Mouse (Mus musculus) heart, embryonic 15.5 days (tissue): ENCODE measurements around the gene Atad1. TPM values are rescaled to one million over a fixed set of nuclear protein-coding genes. Genes with fewer than 3 reads are reported as not detected.

Experiments used
- ATAC-seq: fragments of 200-750 bp; cut with Nextera tagmentation; replicated peaks from 2 replicates; pipeline ENCODE4 v1.8.0; 2017; ENCODE audit warnings: low read depth, moderate TSS enrichment; ENCODE audit not compliant: insufficient number of reproducible peaks, insufficient read depth, low FRiP score
- H3K27ac ChIP-seq: fragments of 300-500 bp; sonication (generic); 2 replicates; pipeline ENCODE4 v1.5.1; 2015; ENCODE audit warnings: mild to moderate bottlenecking, inconsistent platforms
- H3K27me3 ChIP-seq: fragments of 300-500 bp; sonication (generic); 2 replicates; pipeline ENCODE4 v1.6.1; 2015; ENCODE audit warnings: inconsistent platforms
- H3K36me3 ChIP-seq: fragments of 300-500 bp; sonication (generic); 2 replicates; pipeline ENCODE4 v1.6.1; 2015; ENCODE audit warnings: mild to moderate bottlenecking, inconsistent platforms
- H3K4me1 ChIP-seq: fragments of 300-500 bp; sonication (generic); replicated peaks from 2 replicates; pipeline ENCODE4 v1.6.1; 2015; ENCODE audit warnings: inconsistent platforms
- H3K4me2 ChIP-seq: fragments of 300-500 bp; sonication (generic); 2 replicates; pipeline ENCODE4 v1.6.1; 2015; ENCODE audit warnings: inconsistent platforms, mild to moderate bottlenecking, moderate library complexity
- H3K4me3 ChIP-seq: fragments of 300-500 bp; sonication (generic); 2 replicates; pipeline ENCODE4 v1.5.1; 2015; ENCODE audit warnings: mild to moderate bottlenecking, inconsistent platforms
- H3K9ac ChIP-seq: fragments of 300-500 bp; sonication (generic); 2 replicates; pipeline ENCODE4 v1.6.1; 2015; ENCODE audit warnings: mild to moderate bottlenecking, inconsistent platforms
- H3K9me3 ChIP-seq: fragments of 300-500 bp; sonication (generic); replicated peaks from 2 replicates; pipeline ENCODE4 v1.6.1; 2016; ENCODE audit warnings: inconsistent platforms
- WGBS: fragments of 180-500 bp; shearing (Covaris S2); methylation state at CpG from one replicate; pipeline ENCODE4 v1.1.7; 2015; ENCODE audit warnings: mixed read lengths; 5-methylcytosine and 5-hydroxymethylcytosine counted together
- polyA plus RNA-seq: library from polyadenylated mRNA; unstranded; fragments of >200 nt; fragmentation: Nextera tagmentation; extraction: Ambion mirVana; gene quantifications from 2 replicates; pipeline ENCODE4 v1.2.1, GENCODE M21; 2015

Gene Atad1
- polyA plus RNA-seq, 1 experiment from 2014 or later = 56.9 TPM

DNA sequence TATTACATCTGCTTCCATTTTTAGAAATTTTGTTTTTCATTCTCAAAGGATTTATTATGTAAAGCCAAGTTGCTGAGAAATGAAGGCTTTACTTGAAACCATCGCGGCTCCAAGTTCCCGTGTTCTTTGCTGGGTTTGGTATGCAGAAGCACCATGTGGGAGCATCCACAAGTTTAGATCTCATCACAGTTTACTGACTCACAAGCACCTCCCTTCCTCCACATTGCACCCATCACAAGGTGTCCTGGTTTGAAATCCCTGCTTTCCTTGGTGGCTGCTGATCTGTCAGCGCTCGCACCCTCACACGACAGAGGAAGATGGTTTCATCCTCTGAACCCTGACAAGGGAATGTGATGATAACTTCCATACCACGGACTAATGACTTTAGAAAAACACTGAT lies 98.1 kb downstream of the Atad1 start:
- no peak for ATAC-seq
- no peaks in the 10 kb centered on the region for H3K9me3 ChIP-seq
- H3K4me2 ChIP-seq = no peak overlapping the region
- no peak overlapping the region for H3K9ac ChIP-seq
- H3K4me1 ChIP-seq = peaks cover 15% of the 10 kb centered on the region
- peaks cover 5% of the 10 kb centered on the region; the same call in 1 of the 2 replicates for H3K36me3 ChIP-seq
- no peaks in the 10 kb centered on the region for H3K27me3 ChIP-seq
- no peak overlapping the region for H3K27ac ChIP-seq
- no peak overlapping the region for H3K4me3 ChIP-seq
- 78% methylated on average over 7 of the region's 7 CpGs for WGBS

DNA sequence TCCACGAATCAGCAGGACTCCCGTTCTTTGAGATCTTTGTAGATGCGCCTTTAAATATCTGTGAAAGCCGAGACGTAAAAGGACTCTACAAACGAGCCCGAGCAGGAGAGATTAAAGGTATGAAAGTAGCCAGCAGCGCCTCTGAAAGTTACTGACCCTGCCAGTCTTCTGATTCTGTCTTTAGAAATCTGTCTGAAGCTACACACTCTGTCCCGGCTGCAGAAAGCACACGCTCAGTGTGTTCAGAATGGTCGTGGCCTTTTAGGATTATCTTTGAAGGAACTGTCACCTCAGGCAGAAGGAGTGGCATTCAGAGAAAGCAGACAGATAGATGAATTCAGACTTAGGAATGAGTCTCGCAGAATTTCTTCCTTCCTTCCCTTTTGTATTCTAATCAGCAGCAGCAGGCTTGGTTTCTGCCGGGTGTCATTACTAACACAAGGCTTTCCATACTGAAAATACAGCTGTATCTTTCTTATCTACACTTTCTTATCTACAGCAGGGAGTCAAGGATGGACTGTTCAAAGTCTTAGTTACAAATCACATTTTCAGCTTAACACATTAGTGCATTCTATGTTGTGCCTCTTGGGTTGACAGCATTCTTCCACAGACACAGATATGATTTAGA lies 101.2 kb downstream of the Atad1 start:
- no peaks in the 10 kb centered on the region for H3K9me3 ChIP-seq
- 26% methylated on average over 13 of the region's 13 CpGs for WGBS
- peaks cover 15% of the 10 kb centered on the region for H3K4me1 ChIP-seq
- no peak overlapping the region for H3K27ac ChIP-seq
- no peak for ATAC-seq
- no peak overlapping the region for H3K4me3 ChIP-seq
- no peak overlapping the region for H3K9ac ChIP-seq
- H3K4me2 ChIP-seq = peak overlapping the region; percentile 53
- no peaks in the 10 kb centered on the region for H3K27me3 ChIP-seq
- peaks cover 2% of the 10 kb centered on the region; the same call in 1 of the 2 replicates for H3K36me3 ChIP-seq

DNA sequence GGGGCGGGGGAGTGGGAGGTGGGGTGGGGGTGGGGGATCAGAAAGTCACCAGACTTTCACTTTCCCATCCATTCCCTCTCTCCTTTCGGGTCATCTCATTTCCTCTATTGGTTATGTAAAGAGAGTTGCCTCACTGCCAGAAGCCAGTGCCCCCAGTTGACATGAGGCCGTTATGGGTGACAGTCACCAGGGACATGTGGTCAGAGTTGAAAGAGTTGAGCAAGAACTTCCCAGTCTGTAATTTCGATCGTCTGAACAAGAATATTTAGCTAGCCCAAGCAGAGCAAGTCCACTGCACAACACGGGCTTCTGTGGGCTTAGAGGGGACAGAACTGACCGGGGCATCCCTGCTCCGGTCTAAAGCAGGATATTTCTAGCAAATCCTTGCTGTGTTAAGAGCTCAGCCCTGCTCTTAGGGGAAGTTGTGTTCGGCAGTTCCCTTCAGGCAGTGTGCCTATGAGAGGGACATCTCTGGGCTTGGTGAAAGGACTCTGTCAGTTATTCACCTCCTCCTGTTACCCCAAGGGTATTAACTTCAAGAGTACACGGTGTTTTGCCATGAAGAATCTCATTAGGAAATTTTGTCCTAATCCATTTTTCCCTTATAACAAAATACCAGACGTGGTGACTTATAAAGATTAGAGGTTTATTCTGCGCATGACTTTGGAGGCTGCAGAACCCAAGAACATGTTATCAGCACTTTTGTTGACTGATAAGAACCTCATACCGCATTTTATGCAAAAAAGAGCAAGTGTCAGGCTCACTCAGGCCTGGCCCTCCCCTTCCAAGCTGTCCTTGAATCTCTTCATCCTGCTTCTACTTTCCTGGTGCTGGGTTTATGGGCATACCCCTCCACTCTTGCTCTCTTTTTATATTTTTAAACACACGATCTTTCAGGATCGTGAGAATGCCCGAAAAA lies 102.0 kb downstream of the Atad1 start:
- Histone ChIP-seq H3K4me2 (peak overlapping the region; percentile 53), H3K4me3 (peak overlapping the region; percentile 32), H3K9ac (no peak overlapping the region), H3K36me3 (no peaks in the 10 kb centered on the region), H3K9me3 (no peaks in the 10 kb centered on the region), H3K27ac (no peak overlapping the region), H3K27me3 (no peaks in the 10 kb centered on the region), H3K4me1 (peaks cover 15% of the 10 kb centered on the region)
- no peak for ATAC-seq
- WGBS = 34% methylated on average over 16 of the region's 16 CpGs

DNA sequence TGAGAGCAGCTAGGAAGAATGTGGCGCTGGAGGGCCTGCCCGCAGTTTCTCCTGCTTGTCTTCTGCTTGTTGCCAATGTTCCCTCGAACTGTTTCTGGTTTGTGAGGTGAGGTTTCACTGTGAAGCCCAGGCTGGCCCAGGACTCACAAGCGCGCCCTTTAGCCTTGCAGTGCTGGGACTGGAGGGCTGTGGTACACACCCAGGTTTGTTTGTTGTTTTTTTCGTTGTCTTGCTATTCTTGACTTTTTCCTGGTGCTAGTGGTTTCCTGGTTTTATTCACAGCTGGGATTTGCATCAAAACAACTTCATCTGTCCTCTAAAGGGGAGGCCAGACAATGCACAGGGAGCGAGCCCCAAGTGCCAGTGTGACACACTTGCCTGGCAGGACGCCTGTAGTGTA lies 104.7 kb downstream of the Atad1 start:
- Histone ChIP-seq H3K4me3 (no peak overlapping the region), H3K4me1 (peaks cover 15% of the 10 kb centered on the region), H3K4me2 (no peak overlapping the region), H3K27me3 (no peaks in the 10 kb centered on the region), H3K36me3 (no peaks in the 10 kb centered on the region), H3K9me3 (no peaks in the 10 kb centered on the region), H3K9ac (no peak overlapping the region), H3K27ac (no peak overlapping the region)
- ATAC-seq = no peak
- WGBS = 74% methylated on average over 8 of the region's 8 CpGs

DNA sequence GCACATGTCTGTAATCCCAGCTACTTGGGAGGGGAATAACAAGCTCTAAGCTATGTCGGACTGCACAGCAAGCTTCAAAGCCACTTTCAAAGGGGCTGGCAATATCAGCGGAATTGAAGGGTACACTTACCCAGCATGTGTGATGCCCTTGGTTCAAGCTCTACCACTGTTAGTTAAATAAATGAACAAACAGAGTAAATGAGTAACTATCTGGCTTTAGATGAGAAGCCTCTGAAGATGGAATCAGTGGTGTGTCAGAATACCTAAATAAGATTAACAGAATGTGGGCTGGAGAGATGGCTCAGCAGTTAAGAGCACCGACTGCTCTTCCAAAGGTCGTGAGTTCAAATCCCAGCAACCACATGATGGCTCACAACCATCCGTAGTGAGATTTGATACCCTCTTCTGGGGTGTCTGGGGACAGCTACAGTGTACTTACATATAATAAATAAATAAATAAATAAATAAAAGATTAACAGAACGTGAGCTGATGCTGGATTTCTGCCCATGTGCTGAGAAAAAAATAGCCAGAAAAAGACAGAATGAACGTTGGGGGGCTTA lies 110.9 kb downstream of the Atad1 start:
- Histone ChIP-seq H3K9me3 (no peaks in the 10 kb centered on the region), H3K27ac (no peak overlapping the region), H3K27me3 (no peaks in the 10 kb centered on the region), H3K4me3 (no peak overlapping the region), H3K36me3 (no peaks in the 10 kb centered on the region), H3K4me2 (no peak overlapping the region), H3K9ac (no peak overlapping the region), H3K4me1 (0 out of 2 replicates have a peak, but pooled peaks cover 3% of the 10 kb centered on the region)
- WGBS = 77% methylated on average over 7 of the region's 7 CpGs
- no peak for ATAC-seq

DNA sequence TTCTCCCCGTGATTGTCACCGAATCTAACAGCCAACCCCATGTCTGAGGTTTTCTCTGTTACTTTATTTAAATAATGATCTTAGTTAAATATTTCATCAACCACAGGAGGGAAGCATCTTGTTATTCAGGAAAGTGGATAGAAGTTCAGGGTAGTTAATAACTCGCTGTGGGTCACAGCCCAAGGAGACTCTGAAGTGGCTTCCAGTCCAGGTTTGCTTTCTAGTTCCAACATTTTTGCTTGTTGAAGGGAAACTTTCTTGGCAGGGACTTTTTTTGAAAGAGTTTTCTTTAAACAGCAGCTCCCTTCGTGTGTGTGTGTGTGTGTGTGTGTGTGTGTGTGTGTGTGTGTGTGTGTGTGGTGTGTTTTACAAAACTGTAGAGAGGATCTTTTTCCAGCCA lies 112.0 kb downstream of the Atad1 start:
- no peaks in the 10 kb centered on the region for H3K36me3 ChIP-seq
- ATAC-seq = no peak
- no peak overlapping the region for H3K4me3 ChIP-seq
- H3K4me1 ChIP-seq = 0 out of 2 replicates have a peak, but pooled peaks cover 3% of the 10 kb centered on the region
- H3K4me2 ChIP-seq = no peak overlapping the region
- WGBS = 71% methylated on average over 4 of the region's 4 CpGs
- H3K9ac ChIP-seq = no peak overlapping the region
- H3K27me3 ChIP-seq = no peaks in the 10 kb centered on the region
- H3K9me3 ChIP-seq = no peaks in the 10 kb centered on the region
- H3K27ac ChIP-seq = no peak overlapping the region

DNA sequence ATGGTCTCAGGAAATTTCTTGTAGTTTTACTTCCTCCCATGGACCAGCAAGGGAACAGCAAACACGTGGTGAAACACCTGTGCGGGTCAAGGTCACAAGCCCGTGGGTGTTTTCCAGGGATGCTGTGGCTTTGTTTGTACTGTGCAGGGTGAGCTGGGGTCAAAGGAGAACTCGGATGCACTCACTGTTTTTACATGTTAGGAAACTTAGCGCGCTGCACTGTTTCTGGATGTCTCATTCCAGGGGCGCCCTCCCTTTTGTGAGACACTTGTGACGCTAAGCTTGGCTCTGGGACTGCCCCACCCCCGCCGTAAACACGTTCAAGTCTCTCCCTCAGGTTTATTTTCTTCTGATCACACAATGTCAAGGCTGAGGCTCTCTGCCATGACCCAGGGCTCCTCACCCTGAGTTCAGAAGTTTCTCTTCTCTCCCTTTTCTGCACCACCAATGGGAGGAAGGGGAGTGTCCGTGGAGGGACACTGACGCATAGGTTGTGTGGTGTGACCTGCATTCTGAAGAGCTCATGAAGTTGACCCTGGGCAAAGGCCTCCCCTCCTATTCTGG lies 112.7 kb downstream of the Atad1 start:
- Histone ChIP-seq H3K4me3 (no peak overlapping the region), H3K9me3 (no peaks in the 10 kb centered on the region), H3K9ac (no peak overlapping the region), H3K4me2 (no peak overlapping the region), H3K36me3 (no peaks in the 10 kb centered on the region), H3K4me1 (0 out of 2 replicates have a peak, but pooled peaks cover 3% of the 10 kb centered on the region), H3K27me3 (no peaks in the 10 kb centered on the region), H3K27ac (no peak overlapping the region)
- ATAC-seq = no peak
- 47% methylated on average over 13 of the region's 13 CpGs for WGBS

DNA sequence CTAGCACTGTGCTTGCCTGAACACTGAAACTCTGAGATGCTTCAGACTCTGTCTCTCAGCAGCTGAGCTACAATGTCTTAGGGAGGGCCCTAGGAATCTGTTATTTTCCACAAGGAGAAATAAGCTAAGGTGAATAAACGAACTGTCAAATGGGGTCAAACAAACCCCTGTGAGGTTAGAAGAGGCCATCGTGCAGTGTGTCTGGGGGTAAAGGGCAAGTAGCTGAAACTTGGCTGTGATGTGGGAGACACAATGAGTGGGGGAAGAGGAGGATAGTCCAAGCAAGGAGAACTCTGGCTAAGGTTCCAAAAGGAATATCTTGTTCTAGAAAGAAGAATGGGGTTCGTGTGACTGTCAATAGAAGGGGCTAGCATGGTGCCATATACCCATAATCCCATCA lies 117.4 kb downstream of the Atad1 start:
- H3K9ac ChIP-seq = no peak overlapping the region
- H3K9me3 ChIP-seq = no peaks in the 10 kb centered on the region
- no peak overlapping the region for H3K27ac ChIP-seq
- 66% methylated on average over 3 of the region's 3 CpGs for WGBS
- no peaks in the 10 kb centered on the region for H3K27me3 ChIP-seq
- 0 out of 2 replicates have a peak, but pooled peaks cover 3% of the 10 kb centered on the region for H3K4me1 ChIP-seq
- no peaks in the 10 kb centered on the region for H3K36me3 ChIP-seq
- H3K4me3 ChIP-seq = no peak overlapping the region
- ATAC-seq = no peak
- no peak overlapping the region for H3K4me2 ChIP-seq

Other genes starting within 250 kb of the Atad1 start
- gene Papss2, start 144.0 kb downstream of the Atad1 start, polyA plus RNA-seq = 6.7 and 7.8 TPM in 2 replicates
- gene Pten, start 17.7 kb upstream of the Atad1 start, polyA plus RNA-seq = 4.9 and 6.0 TPM in 2 replicates